In the genomic region with DNA sequence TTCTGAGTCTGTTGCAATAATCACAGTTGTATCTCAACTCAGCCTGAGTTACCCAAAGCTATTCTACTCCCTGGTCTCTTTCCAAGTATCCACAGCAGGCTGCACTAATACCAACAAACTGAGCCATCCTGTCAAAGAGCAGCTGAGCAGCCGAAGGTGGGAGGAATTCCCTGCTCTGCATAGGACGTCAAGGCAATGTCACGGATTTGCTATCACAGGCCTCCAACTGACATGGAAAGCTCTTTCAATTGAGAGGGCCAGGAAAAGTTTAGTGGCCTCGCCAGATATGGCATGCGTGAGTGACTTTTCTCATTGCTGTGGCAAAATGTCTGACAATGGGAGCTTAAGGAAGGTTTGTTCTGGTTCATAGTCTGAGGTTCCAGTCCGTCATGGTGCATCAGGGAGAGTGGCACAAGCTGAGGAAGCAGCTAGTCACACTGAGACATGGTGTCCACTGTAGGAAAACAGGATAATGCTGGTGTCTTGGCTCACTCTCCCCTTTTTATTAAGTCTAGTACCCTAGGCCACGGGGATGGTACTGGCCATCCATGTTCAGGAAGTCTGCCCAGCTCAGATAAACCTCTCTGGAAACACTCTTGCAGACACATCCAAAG, we compare ENCODE assay signal across 12 mouse cellular contexts. TPM values are rescaled to one million over a fixed set of nuclear protein-coding genes. Genes with fewer than 3 reads are reported as not detected.
"Had no signal": no experiment of that assay in that cellular context is flagged by ENCODE, and none has a peak within 500 bp of the region (broad histone marks: within the 10 kb centered on the region; RNA-seq: fewer than 3 reads in every experiment).

No protein-coding gene starts in this region.

- H3K9ac ChIP-seq: kidney, embryonic 15.5 days; limb, embryonic 12.5 days; liver, embryonic 13.5 days; liver, postnatal 0 days; stomach, embryonic 15.5 days had no signal

- ATAC-seq: liver, postnatal 0 days had no signal

- H3K27me3 ChIP-seq: kidney, embryonic 15.5 days; limb, embryonic 12.5 days; liver, embryonic 13.5 days; stomach, embryonic 15.5 days had no signal

- H3K4me2 ChIP-seq: kidney, embryonic 15.5 days; limb, embryonic 12.5 days; liver, embryonic 13.5 days; stomach, embryonic 15.5 days had no signal

- DNase-seq: kidney, adult 2 months; kidney, postnatal 14 days; liver; liver, embryonic 13.5 days; liver, postnatal 0 days; right cerebral cortex, postnatal 14 days; thymus, postnatal 4 days had no signal

- H3K27ac ChIP-seq: kidney, embryonic 15.5 days; left cerebral cortex, adult 2 months; limb, embryonic 12.5 days; liver, embryonic 13.5 days; stomach, embryonic 15.5 days had no signal

- H3K4me1 ChIP-seq: kidney, embryonic 15.5 days; limb, embryonic 12.5 days; liver, embryonic 13.5 days; stomach, embryonic 15.5 days had no signal

- H3K9me3 ChIP-seq: kidney, embryonic 15.5 days; limb, embryonic 12.5 days; liver, embryonic 13.5 days; stomach, embryonic 15.5 days had no signal

- H3K4me3 ChIP-seq: kidney, embryonic 15.5 days; left cerebral cortex, adult 2 months; limb, embryonic 12.5 days; liver, embryonic 13.5 days; stomach, embryonic 15.5 days had no signal

- H3K36me3 ChIP-seq: kidney, embryonic 15.5 days; limb, embryonic 12.5 days; liver, embryonic 13.5 days; stomach, embryonic 15.5 days had no signal

RNA-seq across cellular contexts. Expression of gene D7Ertd443e, which starts 23.1 kb away (rescaled TPM):
- polyA plus RNA-seq: large intestine, adult 2 months; liver, embryonic 13.5 days; liver, postnatal 0 days had no signal
